Mouse (Mus musculus) heart, embryonic 12.5 days (tissue): ENCODE results near the gene Cnpy4. TPM values are rescaled to one million over a fixed set of nuclear protein-coding genes. Genes with fewer than 3 reads are reported as not detected.

Experiments used
- ATAC-seq: fragments of 200-750 bp; cut with Nextera tagmentation; 2 replicates; pipeline ENCODE4 v1.8.0; 2017; ENCODE audit warnings: moderate TSS enrichment, moderate library complexity; ENCODE audit not compliant: insufficient number of reproducible peaks, low FRiP score
- H3K27ac ChIP-seq: fragments of 300-500 bp; sonication (generic); 2 replicates; pipeline ENCODE4 v1.5.1; 2016; ENCODE audit warnings: mild to moderate bottlenecking, moderate library complexity; ENCODE audit not compliant: poor library complexity, severe bottlenecking
- H3K27me3 ChIP-seq: fragments of 300-500 bp; sonication (generic); replicated peaks from 2 replicates; pipeline ENCODE4 v1.6.1; 2016; ENCODE audit warnings: mild to moderate bottlenecking, moderate library complexity
- H3K36me3 ChIP-seq: fragments of 300-500 bp; sonication (generic); 2 replicates; pipeline ENCODE4 v1.6.1; 2016; ENCODE audit warnings: mild to moderate bottlenecking, moderate library complexity
- H3K4me1 ChIP-seq: fragments of 300-500 bp; sonication (generic); replicated peaks from 2 replicates; pipeline ENCODE4 v1.6.1; 2016; ENCODE audit warnings: mild to moderate bottlenecking
- H3K4me2 ChIP-seq: fragments of 300-500 bp; sonication (generic); 2 replicates; pipeline ENCODE4 v1.6.1; 2016; ENCODE audit warnings: mild to moderate bottlenecking, moderate library complexity
- H3K4me3 ChIP-seq: fragments of 300-500 bp; sonication (generic); 2 replicates; pipeline ENCODE4 v1.5.1; 2016; ENCODE audit warnings: mild to moderate bottlenecking
- H3K9ac ChIP-seq: fragments of 300-500 bp; sonication (generic); 2 replicates; pipeline ENCODE4 v1.6.1; 2016; ENCODE audit warnings: mild to moderate bottlenecking, moderate library complexity
- H3K9me3 ChIP-seq: fragments of 300-500 bp; sonication (generic); replicated peaks from 2 replicates; pipeline ENCODE4 v1.6.1; 2016; ENCODE audit warnings: mild to moderate bottlenecking, moderate library complexity
- WGBS: fragments of 180-500 bp; shearing (Covaris S2); methylation state at CpG from one replicate; pipeline ENCODE4 v1.1.7; 2016; 5-methylcytosine and 5-hydroxymethylcytosine counted together
- polyA plus RNA-seq: library from polyadenylated mRNA; unstranded; fragments of >200 nt; fragmentation: Nextera tagmentation; extraction: Ambion mirVana; gene quantifications from 2 replicates; pipeline ENCODE4 v1.2.1, GENCODE M21; 2016

Gene Cnpy4
- polyA plus RNA-seq, 1 experiment from 2014 or later = 26.2 TPM

DNA sequence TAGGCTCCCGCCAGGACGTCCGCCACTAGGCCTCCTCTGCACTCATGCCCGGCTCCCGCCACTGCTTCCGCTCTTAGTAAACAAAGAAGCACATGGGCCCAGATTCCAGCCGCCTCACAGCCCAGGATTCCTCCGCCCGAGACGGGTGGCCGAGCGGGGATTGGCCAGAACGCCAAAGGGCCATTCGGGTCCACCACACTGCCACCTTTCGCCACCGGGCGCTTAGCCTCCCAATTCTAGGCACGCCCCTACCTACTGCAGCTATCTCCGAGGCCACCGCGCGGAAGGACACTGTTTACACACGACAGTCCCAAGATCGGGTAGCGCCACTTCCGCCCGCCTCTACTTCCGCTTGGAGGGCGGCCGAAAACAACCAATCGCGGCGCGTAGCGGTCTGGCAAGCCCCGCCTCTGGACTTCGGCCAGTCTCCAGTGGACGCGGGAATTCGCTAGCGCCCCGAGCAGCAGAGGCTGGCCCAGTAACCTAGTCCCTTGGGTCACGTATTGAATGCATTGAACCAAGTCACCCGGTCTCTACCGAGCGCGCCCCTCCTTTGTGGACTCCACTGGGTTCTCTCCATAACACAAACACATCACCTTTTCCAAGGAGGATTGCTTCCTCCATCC lies 16.2 kb upstream of the Cnpy4 start:
- Histone ChIP-seq H3K27me3 (no peaks in the 10 kb centered on the region), H3K4me1 (peaks cover 17% of the 10 kb centered on the region), H3K9me3 (no peaks in the 10 kb centered on the region), H3K36me3 (peaks cover 61% of the 10 kb centered on the region), H3K9ac (peak overlapping the region; percentile 86), H3K27ac (peak overlapping the region; percentile 97), H3K4me3 (peak overlapping the region; percentile 81), H3K4me2 (peak overlapping the region; percentile 92)
- WGBS = under 1% methylated on average over 47 of the region's 47 CpGs
- peak; percentile 91 for ATAC-seq

DNA sequence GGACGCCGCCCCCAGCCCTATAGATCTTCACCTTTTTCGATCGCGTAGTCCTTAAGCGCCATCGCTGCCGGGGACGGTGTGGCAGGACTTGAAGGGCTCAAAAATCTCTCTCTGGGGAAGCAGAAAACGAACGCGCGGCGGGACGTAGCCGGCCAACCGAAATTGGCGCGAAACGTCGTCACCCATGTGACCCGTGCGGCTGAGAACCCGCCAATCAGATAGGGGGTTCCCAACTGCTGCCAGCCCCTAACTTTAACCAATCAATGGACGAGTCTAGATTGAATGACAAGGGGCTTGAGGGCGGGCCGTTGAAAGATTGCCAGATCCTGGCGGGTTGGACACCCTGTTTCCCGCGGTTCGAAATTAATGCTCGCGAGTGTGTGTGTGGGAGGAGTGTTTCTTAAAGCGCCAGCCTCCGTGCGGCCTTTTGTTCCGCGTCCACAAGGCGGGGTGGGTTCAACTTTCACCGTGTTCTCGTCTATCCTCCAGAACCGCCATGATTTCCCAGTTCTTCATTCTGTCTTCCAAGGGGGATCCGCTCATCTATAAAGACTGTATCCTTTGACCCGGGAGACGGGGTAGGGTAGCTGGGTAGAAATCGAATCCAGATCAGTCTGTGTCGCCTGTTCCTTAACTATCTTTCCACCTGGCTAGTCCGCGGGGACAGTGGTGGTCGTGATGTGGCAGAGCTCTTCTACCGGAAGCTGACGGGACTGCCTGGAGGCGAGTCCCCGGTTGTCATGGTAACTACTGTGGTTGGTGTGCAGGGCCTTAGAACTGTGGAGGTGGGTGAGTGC lies 15.4 kb upstream of the Cnpy4 start, which contains the start of the genes Ap4m1 and Mcm7:
Ap4m1 (plus strand) TSS at position 308 of the 797 bp plus-strand sequence.
Mcm7 (minus strand) TSS at position 728 of the 797 bp plus-strand sequence.
- no peaks in the 10 kb centered on the region for H3K9me3 ChIP-seq
- H3K36me3 ChIP-seq = peaks cover 60% of the 10 kb centered on the region
- H3K9ac ChIP-seq = peak within 1 kb of the TSS; percentile 86
- WGBS = under 1% methylated on average over 54 of the region's 54 CpGs
- H3K27me3 ChIP-seq = no peaks in the 10 kb centered on the region
- peak within 1 kb of the TSS; percentile 97 for H3K27ac ChIP-seq
- peak within 1 kb of the TSS; percentile 81 for H3K4me3 ChIP-seq
- H3K4me2 ChIP-seq = peak within 1 kb of the TSS; percentile 92
- peaks cover 17% of the 10 kb centered on the region for H3K4me1 ChIP-seq
- peak; percentile 94 for ATAC-seq

DNA sequence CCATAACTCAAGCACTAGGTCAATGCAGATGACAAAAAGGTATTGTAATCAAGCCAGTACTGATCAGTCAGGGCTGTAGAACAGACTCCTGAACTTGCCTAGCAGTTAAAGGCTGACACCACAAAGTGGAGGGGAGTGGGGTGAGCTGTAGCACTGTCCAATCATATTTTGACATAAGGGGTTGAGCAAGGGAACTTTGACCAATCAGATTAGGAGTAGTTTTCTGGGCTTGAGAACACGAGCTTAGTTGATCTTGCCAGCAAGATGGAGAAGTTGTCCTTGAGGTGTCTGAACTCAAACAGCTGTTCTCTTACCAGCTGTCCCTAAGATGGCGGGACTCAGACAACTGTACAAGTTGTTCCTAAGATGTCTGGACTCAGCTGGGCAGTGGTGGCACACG lies 14.1 kb upstream of the Cnpy4 start:
- no peak overlapping the region for H3K27ac ChIP-seq
- 84% methylated on average over 3 of the region's 3 CpGs for WGBS
- ATAC-seq = no peak
- no peaks in the 10 kb centered on the region for H3K9me3 ChIP-seq
- H3K9ac ChIP-seq = no peak overlapping the region
- H3K27me3 ChIP-seq = no peaks in the 10 kb centered on the region
- peaks cover 17% of the 10 kb centered on the region for H3K4me1 ChIP-seq
- peaks cover 60% of the 10 kb centered on the region for H3K36me3 ChIP-seq
- peak overlapping the region; percentile 92 for H3K4me2 ChIP-seq
- no peak overlapping the region; the same call in 1 of the 2 replicates for H3K4me3 ChIP-seq

DNA sequence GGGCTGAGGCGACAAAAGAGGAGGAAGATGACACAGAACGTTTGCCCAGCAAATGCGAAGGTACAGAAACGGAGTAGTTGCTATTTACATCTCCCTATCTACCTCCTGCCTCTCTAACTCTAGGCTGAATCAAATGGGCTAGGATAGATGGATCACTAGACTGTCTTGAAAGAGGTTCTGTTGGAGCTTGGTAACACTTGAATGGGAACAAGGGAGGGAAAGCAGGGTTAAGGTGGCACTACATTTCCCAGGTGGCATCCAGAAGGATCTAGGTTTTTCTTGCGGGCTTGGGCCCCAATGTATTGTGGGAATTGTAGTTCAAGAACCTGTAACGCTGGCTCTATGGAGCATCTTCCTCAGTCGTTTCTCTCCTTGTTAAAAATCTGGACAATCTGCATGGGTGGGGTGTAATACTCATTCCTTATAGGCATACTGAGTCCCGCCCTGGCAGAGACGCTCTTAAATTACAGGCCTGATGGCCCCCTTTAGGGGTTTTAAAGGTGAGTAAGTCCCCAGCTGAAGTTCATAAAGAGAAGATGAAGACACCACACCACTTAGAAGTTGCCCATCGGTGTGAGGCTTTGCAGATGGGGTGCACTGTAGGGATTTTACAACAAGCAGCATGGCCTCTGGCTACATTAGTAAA lies 499 bp downstream of the Cnpy4 start:
- peak overlapping the region; percentile 75 for H3K4me2 ChIP-seq
- H3K4me3 ChIP-seq = peak overlapping the region; percentile 84
- no peaks in the 10 kb centered on the region for H3K9me3 ChIP-seq
- peaks cover 30% of the 10 kb centered on the region for H3K36me3 ChIP-seq
- H3K9ac ChIP-seq = peak overlapping the region; percentile 91
- WGBS = under 1% methylated on average over 10 of the region's 10 CpGs
- peak overlapping the region; percentile 50; the same call in 1 of the 2 replicates for H3K27ac ChIP-seq
- H3K4me1 ChIP-seq = peaks cover 17% of the 10 kb centered on the region
- no peaks in the 10 kb centered on the region for H3K27me3 ChIP-seq
- peak; percentile 88 for ATAC-seq

DNA sequence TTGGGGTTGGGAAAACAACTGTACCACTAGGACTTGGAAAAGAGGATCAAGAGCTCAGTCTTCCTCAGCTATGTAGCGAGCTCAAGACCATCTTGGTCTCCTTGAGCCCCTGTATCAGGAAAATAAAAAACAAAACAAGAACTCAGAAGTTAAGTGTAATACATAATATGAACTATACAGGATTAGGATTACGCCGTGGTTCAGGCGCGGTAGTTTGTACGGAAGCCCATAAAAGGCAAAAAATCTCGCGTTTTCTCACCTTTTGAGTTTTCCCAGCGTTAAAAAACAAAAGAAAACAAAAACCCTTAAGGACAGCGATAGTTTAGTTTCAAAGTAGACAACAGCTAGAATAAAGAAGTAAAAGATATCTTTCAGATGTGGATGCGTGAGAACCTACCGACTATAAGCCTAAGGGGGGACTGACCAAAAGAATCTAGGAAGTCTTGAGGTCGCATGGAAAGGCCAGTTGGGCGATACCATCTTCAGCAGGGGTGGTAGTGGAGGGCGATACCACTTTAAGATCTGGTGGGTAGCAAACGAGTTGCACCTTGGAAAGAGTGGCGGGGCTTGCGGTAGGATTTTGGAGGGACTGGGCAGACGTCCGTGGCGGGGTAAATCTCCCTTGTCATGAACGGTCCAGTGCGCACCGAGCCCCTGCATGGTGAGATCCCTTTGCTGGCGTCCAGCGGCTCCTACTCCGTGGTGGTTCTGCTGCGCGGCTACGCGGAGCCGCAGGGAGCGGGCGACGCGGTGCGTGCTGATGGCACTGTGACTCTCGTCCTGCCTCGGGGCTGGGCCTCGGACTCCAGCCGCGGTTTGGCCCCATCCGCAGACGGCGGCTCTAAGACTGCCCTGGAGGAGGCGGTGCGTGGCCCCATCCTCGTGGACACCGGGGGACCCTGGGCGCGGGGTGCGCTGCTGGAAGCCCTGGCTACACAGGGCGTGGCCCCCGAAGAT lies 6.8 kb downstream of the Cnpy4 start, which contains the start of gene Mblac1:
Mblac1 (plus strand) TSS at position 544 of the 957 bp plus-strand sequence.
- Histone ChIP-seq H3K4me3 (peak within 1 kb of the TSS; percentile 71), H3K27ac (peak within 1 kb of the TSS; percentile 84), H3K36me3 (peaks cover 19% of the 10 kb centered on the region), H3K9ac (peak within 1 kb of the TSS; percentile 87), H3K4me1 (0 out of 2 replicates have a peak, but pooled peaks cover 3% of the 10 kb centered on the region), H3K9me3 (no peaks in the 10 kb centered on the region), H3K4me2 (peak within 1 kb of the TSS; percentile 87), H3K27me3 (no peaks in the 10 kb centered on the region)
- WGBS = 7% methylated on average over 54 of the region's 54 CpGs
- peak; percentile 89 for ATAC-seq

GRCm38 (mm10) chr5:138194755-138195345 lies 7.6 kb downstream of the Cnpy4 start:
- peaks cover 16% of the 10 kb centered on the region for H3K36me3 ChIP-seq
- no peaks in the 10 kb centered on the region for H3K9me3 ChIP-seq
- H3K4me2 ChIP-seq = peak overlapping the region; percentile 87
- H3K27ac ChIP-seq = peak overlapping the region; percentile 84
- WGBS = 1% methylated on average over 29 of the region's 29 CpGs
- H3K27me3 ChIP-seq = no peaks in the 10 kb centered on the region
- H3K4me3 ChIP-seq = peak overlapping the region; percentile 71
- H3K4me1 ChIP-seq = 0 out of 2 replicates have a peak, but pooled peaks cover 3% of the 10 kb centered on the region
- peak; percentile 66 for ATAC-seq
- peak overlapping the region; percentile 87 for H3K9ac ChIP-seq

DNA sequence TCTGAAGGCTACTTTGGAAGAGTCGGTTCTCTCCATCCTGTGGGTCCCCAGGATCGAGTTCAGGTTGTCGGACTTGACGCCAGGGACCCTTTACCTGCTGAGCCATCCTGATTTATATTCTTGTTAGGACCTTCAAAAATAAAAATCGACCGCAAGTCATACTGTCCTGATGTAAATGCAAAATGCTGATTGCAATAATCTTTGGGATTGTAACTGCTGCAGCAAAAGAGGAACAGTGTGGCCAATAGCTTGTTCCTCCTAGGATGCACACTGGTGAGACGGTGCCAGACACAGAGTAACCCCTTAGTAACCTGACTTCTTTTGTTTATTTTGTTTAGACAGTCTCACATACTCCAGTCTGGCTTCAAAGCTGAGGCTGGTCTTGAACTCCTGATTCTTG lies 8.2 kb downstream of the Cnpy4 start:
- H3K4me2 ChIP-seq = peak overlapping the region; percentile 87
- 79% methylated on average over 7 of the region's 7 CpGs for WGBS
- peak overlapping the region; percentile 87; the same call in 1 of the 2 replicates for H3K9ac ChIP-seq
- ATAC-seq = no peak
- H3K27me3 ChIP-seq = no peaks in the 10 kb centered on the region
- no peak overlapping the region for H3K27ac ChIP-seq
- peak overlapping the region; percentile 71; the same call in 1 of the 2 replicates for H3K4me3 ChIP-seq
- peaks cover 16% of the 10 kb centered on the region for H3K36me3 ChIP-seq
- H3K9me3 ChIP-seq = no peaks in the 10 kb centered on the region
- H3K4me1 ChIP-seq = 0 out of 2 replicates have a peak, but pooled peaks cover 3% of the 10 kb centered on the region

- H3K36me3 ChIP-seq = no peaks in the 10 kb centered on the region
- H3K4me3 ChIP-seq = no peak overlapping the region
- no peak overlapping the region for H3K9ac ChIP-seq
- 11% methylated on average over 1 of the region's 1 CpGs for WGBS
- H3K9me3 ChIP-seq = peaks cover 9% of the 10 kb centered on the region
- no peaks in the 10 kb centered on the region for H3K27me3 ChIP-seq
- no peak overlapping the region for H3K27ac ChIP-seq
- no peak for ATAC-seq
- H3K4me2 ChIP-seq = no peak overlapping the region
- H3K4me1 ChIP-seq = 0 out of 2 replicates have a peak, but pooled peaks cover 3% of the 10 kb centered on the region
Measured at GRCm38 (mm10) chr5:138199576-138199975, 12.3 kb downstream of the Cnpy4 start.

DNA sequence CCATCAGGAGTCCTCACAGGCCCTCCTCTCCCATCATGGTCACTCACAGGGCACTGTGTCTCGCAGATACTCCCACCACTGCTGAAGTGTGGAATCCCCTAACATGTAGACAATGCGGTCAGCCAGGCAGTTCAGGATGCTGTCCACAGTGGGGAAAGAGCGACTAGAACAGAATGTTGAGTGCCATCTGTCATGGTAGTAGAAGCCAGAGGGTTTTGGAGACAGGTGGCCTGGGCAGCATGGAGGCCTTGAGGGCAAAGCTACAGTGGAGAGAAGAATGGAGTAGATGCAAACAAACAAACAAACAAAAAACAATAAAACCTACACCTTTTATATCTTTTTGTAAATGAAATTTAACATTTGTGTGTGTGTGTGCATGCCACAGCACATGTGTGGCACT lies 14.8 kb downstream of the Cnpy4 start:
- H3K4me2 ChIP-seq = no peak overlapping the region
- H3K27ac ChIP-seq = no peak overlapping the region
- 84% methylated on average over 3 of the region's 3 CpGs for WGBS
- ATAC-seq = no peak
- H3K27me3 ChIP-seq = no peaks in the 10 kb centered on the region
- peaks cover 17% of the 10 kb centered on the region for H3K9me3 ChIP-seq
- no peaks in the 10 kb centered on the region for H3K4me1 ChIP-seq
- no peaks in the 10 kb centered on the region for H3K36me3 ChIP-seq
- H3K4me3 ChIP-seq = no peak overlapping the region
- H3K9ac ChIP-seq = no peak overlapping the region

DNA sequence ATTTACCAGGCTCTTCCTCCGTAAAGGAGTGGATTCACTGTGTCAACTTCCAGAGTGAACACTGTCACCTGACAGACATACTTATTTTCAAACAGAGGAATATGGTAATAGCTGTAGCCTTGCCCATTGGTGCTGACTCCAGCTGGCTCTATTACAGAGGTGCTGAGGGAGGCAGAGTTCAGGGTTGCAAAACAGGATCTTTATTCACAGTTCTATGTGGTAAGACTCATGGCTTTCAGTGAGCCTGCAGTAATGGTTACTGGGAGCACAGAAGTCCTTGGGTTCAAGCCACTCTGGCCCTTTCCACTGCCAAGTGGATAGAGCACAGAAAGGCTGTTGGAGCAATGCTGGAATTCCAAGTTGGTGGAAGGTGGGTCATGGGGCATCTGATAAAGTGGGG lies 20.0 kb downstream of the Cnpy4 start:
- Histone ChIP-seq H3K4me1 (no peaks in the 10 kb centered on the region), H3K27ac (no peak overlapping the region), H3K9me3 (peaks cover 25% of the 10 kb centered on the region), H3K27me3 (no peaks in the 10 kb centered on the region), H3K4me2 (no peak overlapping the region), H3K9ac (no peak overlapping the region), H3K4me3 (no peak overlapping the region), H3K36me3 (no peaks in the 10 kb centered on the region)
- WGBS = 73% methylated on average over 1 of the region's 1 CpGs
- no peak for ATAC-seq
